In the genomic region with DNA sequence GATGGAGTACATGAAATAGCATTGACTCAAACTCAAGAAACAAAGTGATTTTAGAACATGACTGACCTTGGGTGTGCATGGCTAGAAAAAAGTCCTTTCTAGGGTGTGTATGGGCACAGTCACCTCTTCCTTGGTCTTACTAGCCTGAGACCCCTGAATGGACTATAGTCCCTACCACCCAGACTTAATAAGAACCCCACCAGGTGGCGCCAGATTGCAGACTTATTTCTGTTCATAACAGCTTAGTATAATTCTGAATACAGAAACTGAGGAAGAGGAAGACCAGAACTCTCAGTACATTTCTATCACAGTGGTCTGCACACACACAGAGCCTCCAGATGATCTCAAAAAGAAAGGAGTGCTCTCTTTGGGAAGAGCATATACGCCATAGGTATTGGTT, we compare ENCODE assay signal across 9 mouse cellular contexts.
DNase-seq lines count a peak whose midpoint lies in the region; ATAC-seq and TF ChIP-seq lines count a peak whose summit lies in the region.
"Had no signal": no experiment of that assay in that cellular context is flagged by ENCODE, and none has a peak within 500 bp of the region (broad histone marks: within the 10 kb centered on the region; RNA-seq: fewer than 3 reads in every experiment).

No protein-coding gene starts in this region.

- H3K4me2 ChIP-seq in embryonic facial prominence, embryonic 11.5 days (ENCODE audit: low read depth, low read length) = no peak overlapping the region
- no peak overlapping the region for H3K4me2 ChIP-seq in kidney, postnatal 0 days (ENCODE audit: low read length)
- H3K4me2 ChIP-seq: liver, embryonic 15.5 days had no signal

- no peak overlapping the region for H3K4me3 ChIP-seq in thymus, adult 2 months (ENCODE audit: control insufficient read depth, insufficient read depth, low read length)
- H3K4me3 ChIP-seq in embryonic facial prominence, embryonic 11.5 days (ENCODE audit: low read depth, low read length) = no peak overlapping the region
- no peak overlapping the region for H3K4me3 ChIP-seq in kidney, postnatal 0 days (replicated peaks; ENCODE audit: low read depth, low read length)
- no peak overlapping the region for H3K4me3 ChIP-seq in lung, adult 2 months (replicated peaks; ENCODE audit: extremely low read depth, low read depth, low read length)
- H3K4me3 ChIP-seq: liver, embryonic 15.5 days had no signal

- DNase-seq in cerebellum, adult 18-20 months = peak; percentile 47 to 57
- peak; percentile 42 for DNase-seq in thymus, adult 2 months
- no peak for DNase-seq in thymus, adult 18-20 months
- peak; percentile 70 for DNase-seq in embryonic facial prominence, embryonic 11.5 days (ENCODE audit: low spot score)
- peak; percentile 72 for DNase-seq in kidney, postnatal 0 days (ENCODE audit: low spot score)
- peak; percentile 25 for DNase-seq in lung, adult 2 months
- peak; percentile 6 to 40 for DNase-seq in thymus, postnatal 10 days (ENCODE audit: low spot score in 2 of 2)

- H3K27ac ChIP-seq in thymus, adult 2 months (ENCODE audit: control insufficient read depth, insufficient read depth, low read length) = no peak overlapping the region
- no peak overlapping the region for H3K27ac ChIP-seq in embryonic facial prominence, embryonic 11.5 days (replicated peaks; ENCODE audit: low read depth, low read length)
- no peak overlapping the region for H3K27ac ChIP-seq in kidney, postnatal 0 days
- H3K27ac ChIP-seq: liver, embryonic 15.5 days had no signal

- no peak for TF ChIP-seq CTCF in thymus, adult 2 months (IDR thresholded peaks at IDR 0.05; ENCODE audit: borderline replicate concordance, control insufficient read depth, extremely low read depth, insufficient read depth, low read length, poor library complexity)
- TF ChIP-seq CTCF in kidney, postnatal 0 days (IDR thresholded peaks at IDR 0.05; ENCODE audit: low read depth) = peak; percentile 73
- TF ChIP-seq CTCF in lung, adult 2 months (IDR thresholded peaks at IDR 0.05; ENCODE audit: insufficient read depth, low read length) = no peak

- no peak overlapping the region for H3K9ac ChIP-seq in embryonic facial prominence, embryonic 11.5 days (replicated peaks; ENCODE audit: low read length)
- H3K9ac ChIP-seq in kidney, postnatal 0 days (ENCODE audit: low read depth, low read length) = no peak overlapping the region
- H3K9ac ChIP-seq: liver, embryonic 15.5 days had no signal

- H3K9me3 ChIP-seq in embryonic facial prominence, embryonic 11.5 days (replicated peaks; ENCODE audit: control insufficient read depth, low read length) = no peaks in the 10 kb centered on the region
- no peaks in the 10 kb centered on the region for H3K9me3 ChIP-seq in kidney, postnatal 0 days (replicated peaks; ENCODE audit: low read length)
- H3K9me3 ChIP-seq: liver, embryonic 15.5 days had no signal

- no peaks in the 10 kb centered on the region for H3K27me3 ChIP-seq in thymus, adult 2 months (ENCODE audit: control insufficient read depth, insufficient read depth, low read length)
- no peaks in the 10 kb centered on the region for H3K27me3 ChIP-seq in embryonic facial prominence, embryonic 11.5 days (ENCODE audit: control insufficient read depth, insufficient read depth, low read length)
- H3K27me3 ChIP-seq in kidney, postnatal 0 days (ENCODE audit: insufficient read depth, low read length) = no peaks in the 10 kb centered on the region
- H3K27me3 ChIP-seq: liver, embryonic 15.5 days had no signal

- WGBS in thymus, adult 2 months = 51% methylated on average over 2 of the region's 2 CpGs
- WGBS in embryonic facial prominence, embryonic 11.5 days = 45% methylated on average over 2 of the region's 2 CpGs
- 55% methylated on average over 2 of the region's 2 CpGs for WGBS in kidney, postnatal 0 days
- 54% methylated on average over 2 of the region's 2 CpGs for WGBS in lung, adult 2 months

- TF ChIP-seq POLR2A in thymus, adult 2 months (IDR thresholded peaks at IDR 0.05; ENCODE audit: control insufficient read depth, extremely low read depth, insufficient read depth, low read length, poor library complexity) = no peak
- TF ChIP-seq POLR2A in lung, adult 2 months (IDR thresholded peaks at IDR 0.05; ENCODE audit: borderline replicate concordance, extremely low read depth, low read depth, low read length) = no peak

- no peaks in the 10 kb centered on the region for H3K36me3 ChIP-seq in thymus, adult 2 months (ENCODE audit: control insufficient read depth, insufficient read depth, low read length)
- H3K36me3 ChIP-seq in embryonic facial prominence, embryonic 11.5 days (replicated peaks; ENCODE audit: control insufficient read depth, insufficient read depth, low read depth, low read length) = no peaks in the 10 kb centered on the region; the same call in 1 of the 2 replicates
- 0 out of 2 replicates have a peak, but pooled peaks cover 3% of the 10 kb centered on the region for H3K36me3 ChIP-seq in kidney, postnatal 0 days (ENCODE audit: insufficient read depth, low read length)

- ATAC-seq in cerebellum, adult (ENCODE audit: insufficient number of reproducible peaks, low FRiP score, low TSS enrichment) = no peak
- ATAC-seq in embryonic facial prominence, embryonic 11.5 days (replicated peaks; ENCODE audit: insufficient number of reproducible peaks, low FRiP score, low TSS enrichment, low read depth) = no peak
- no peak for ATAC-seq in kidney, postnatal 0 days (replicated peaks; ENCODE audit: low FRiP score, low read depth)

- H3K4me1 ChIP-seq in thymus, adult 2 months (replicated peaks; ENCODE audit: control insufficient read depth, insufficient read depth, low read length) = no peaks in the 10 kb centered on the region
- no peaks in the 10 kb centered on the region for H3K4me1 ChIP-seq in embryonic facial prominence, embryonic 11.5 days (ENCODE audit: control insufficient read depth, insufficient read depth, low read length)
- H3K4me1 ChIP-seq in kidney, postnatal 0 days (replicated peaks; ENCODE audit: insufficient read depth, low read length) = no peaks in the 10 kb centered on the region
- no peaks in the 10 kb centered on the region for H3K4me1 ChIP-seq in lung, adult 2 months (ENCODE audit: control insufficient read depth, insufficient read depth, low read length)
- H3K4me1 ChIP-seq: liver, embryonic 15.5 days had no signal

Comparison
In these comparisons a context has a peak if more than half of its experiments do, and no peak if none do; other contexts are left out.
1. DNase-seq: peak in cerebellum, adult 18-20 months (2 of 2), thymus, adult 2 months (single experiment), embryonic facial prominence, embryonic 11.5 days (single experiment), kidney, postnatal 0 days (single experiment), lung, adult 2 months (single experiment) and thymus, postnatal 10 days (2 of 2); none in thymus, adult 18-20 months (0 of 2).